Mouse (Mus musculus): ENCODE results near the gene Fxr1. TPM values are rescaled to one million over a fixed set of nuclear protein-coding genes. Genes with fewer than 3 reads are reported as not detected.

Gene Fxr1
- 462 and 491 TPM in 2 replicates for polyA plus RNA-seq (2011; ENCODE audit: insufficient read depth, insufficient read length, low read depth, missing spikeins)

- Histone ChIP-seq H3K9ac (ENCODE audit: low read depth, poor library complexity, severe bottlenecking) (peak within 1 kb of the TSS; percentile 100), H3K36me3 (ENCODE audit: control insufficient read depth, insufficient read depth, low read length, poor library complexity, severe bottlenecking) (peaks cover 6% of the 10 kb centered on the region; the same call in 1 of the 2 replicates), H3K4me1 (ENCODE audit: control insufficient read depth, insufficient read depth, low read length) (peaks cover 2% of the 10 kb centered on the region), H3K27me3 (ENCODE audit: control insufficient read depth, insufficient read depth, low read length, poor library complexity, severe bottlenecking) (no peaks in the 10 kb centered on the region), H3K4me3 (ENCODE audit: low read depth, low read length) (peak within 1 kb of the TSS; percentile 99), H3K9me3 (replicated peaks; ENCODE audit: control insufficient read depth, insufficient read depth, low read length, poor library complexity, severe bottlenecking) (no peaks in the 10 kb centered on the region; the same call in 1 of the 2 replicates), H3K27ac (ENCODE audit: insufficient read depth, low read length) (peak within 1 kb of the TSS; percentile 55)
- TF ChIP-seq EP300 (IDR thresholded peaks at IDR 0.05; ENCODE audit: insufficient read depth, low read depth, low read length), result no peak
- no peak for TF ChIP-seq CTCF (IDR thresholded peaks at IDR 0.05; ENCODE audit: low read depth, low read length)
- TF ChIP-seq POLR2A (IDR thresholded peaks at IDR 0.05; ENCODE audit: insufficient read depth, low read length), result peak; percentile 34
Measured at GRCm38 (mm10) chr3:34019540-34020381, at the start of gene Fxr1. Gene Fxr1, plus strand, starts transcription at chr3:34019943.

DNA sequence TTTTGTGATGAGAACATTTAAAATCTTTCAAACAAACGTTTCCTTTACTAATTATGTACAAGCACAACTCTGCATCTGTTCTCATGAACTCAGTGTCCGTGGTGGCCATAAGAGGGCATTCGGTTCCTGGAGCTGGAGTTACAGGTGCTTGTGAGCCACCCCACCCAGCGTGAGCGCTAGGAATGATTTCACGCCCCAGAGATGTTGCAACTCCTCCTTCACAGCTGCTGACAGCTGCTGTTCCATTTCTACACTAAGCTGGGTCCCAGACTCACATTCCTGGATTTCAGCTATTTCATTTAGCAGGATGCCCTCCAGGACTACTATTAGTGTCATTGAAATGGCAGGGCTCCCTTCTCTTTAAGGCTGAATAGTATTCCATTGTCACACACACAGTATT lies 40.3 kb upstream of the Fxr1 start:
- Histone ChIP-seq H3K4me3 (ENCODE audit: low read depth, low read length) (no peak overlapping the region), H3K27me3 (ENCODE audit: control insufficient read depth, insufficient read depth, low read length, poor library complexity, severe bottlenecking) (no peaks in the 10 kb centered on the region), H3K4me1 (ENCODE audit: control insufficient read depth, insufficient read depth, low read length) (no peaks in the 10 kb centered on the region), H3K27ac (ENCODE audit: insufficient read depth, low read length) (no peak overlapping the region), H3K9ac (ENCODE audit: low read depth, poor library complexity, severe bottlenecking) (no peak overlapping the region), H3K9me3 (replicated peaks; ENCODE audit: control insufficient read depth, insufficient read depth, low read length, poor library complexity, severe bottlenecking) (no peaks in the 10 kb centered on the region), H3K36me3 (ENCODE audit: control insufficient read depth, insufficient read depth, low read length, poor library complexity, severe bottlenecking) (no peaks in the 10 kb centered on the region)
- no peak for TF ChIP-seq CTCF (IDR thresholded peaks at IDR 0.05; ENCODE audit: low read depth, low read length)
- TF ChIP-seq POLR2A (IDR thresholded peaks at IDR 0.05; ENCODE audit: insufficient read depth, low read length), result no peak
- no peak for TF ChIP-seq EP300 (IDR thresholded peaks at IDR 0.05; ENCODE audit: insufficient read depth, low read depth, low read length)

DNA sequence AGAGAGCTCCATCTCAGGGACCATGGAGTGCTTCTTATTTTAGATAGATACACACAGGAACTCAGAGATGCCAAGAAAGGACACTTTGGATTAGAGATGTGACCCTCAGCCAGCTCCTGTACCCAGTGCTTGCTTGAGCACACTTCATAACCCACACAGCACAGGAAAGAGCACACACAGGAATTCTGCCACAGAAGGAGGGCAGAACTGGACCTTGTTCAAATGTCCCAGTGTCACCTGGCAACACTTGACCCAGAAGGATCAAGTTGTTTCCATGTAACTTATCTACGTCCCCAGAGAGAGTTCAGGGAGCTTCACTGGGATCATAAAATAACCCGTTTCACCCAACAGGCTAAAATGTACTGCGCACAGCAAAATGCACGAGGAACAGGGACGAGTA lies 37.0 kb upstream of the Fxr1 start:
- no peaks in the 10 kb centered on the region for H3K36me3 ChIP-seq (ENCODE audit: control insufficient read depth, insufficient read depth, low read length, poor library complexity, severe bottlenecking)
- no peaks in the 10 kb centered on the region for H3K27me3 ChIP-seq (ENCODE audit: control insufficient read depth, insufficient read depth, low read length, poor library complexity, severe bottlenecking)
- H3K27ac ChIP-seq (ENCODE audit: insufficient read depth, low read length), result no peak overlapping the region
- no peaks in the 10 kb centered on the region for H3K9me3 ChIP-seq (replicated peaks; ENCODE audit: control insufficient read depth, insufficient read depth, low read length, poor library complexity, severe bottlenecking)
- H3K9ac ChIP-seq (ENCODE audit: low read depth, poor library complexity, severe bottlenecking), result no peak overlapping the region
- H3K4me3 ChIP-seq (ENCODE audit: low read depth, low read length), result no peak overlapping the region
- no peaks in the 10 kb centered on the region for H3K4me1 ChIP-seq (ENCODE audit: control insufficient read depth, insufficient read depth, low read length)
- no peak for TF ChIP-seq CTCF (IDR thresholded peaks at IDR 0.05; ENCODE audit: low read depth, low read length)
- TF ChIP-seq EP300 (IDR thresholded peaks at IDR 0.05; ENCODE audit: insufficient read depth, low read depth, low read length), result no peak
- TF ChIP-seq POLR2A (IDR thresholded peaks at IDR 0.05; ENCODE audit: insufficient read depth, low read length), result no peak

DNA sequence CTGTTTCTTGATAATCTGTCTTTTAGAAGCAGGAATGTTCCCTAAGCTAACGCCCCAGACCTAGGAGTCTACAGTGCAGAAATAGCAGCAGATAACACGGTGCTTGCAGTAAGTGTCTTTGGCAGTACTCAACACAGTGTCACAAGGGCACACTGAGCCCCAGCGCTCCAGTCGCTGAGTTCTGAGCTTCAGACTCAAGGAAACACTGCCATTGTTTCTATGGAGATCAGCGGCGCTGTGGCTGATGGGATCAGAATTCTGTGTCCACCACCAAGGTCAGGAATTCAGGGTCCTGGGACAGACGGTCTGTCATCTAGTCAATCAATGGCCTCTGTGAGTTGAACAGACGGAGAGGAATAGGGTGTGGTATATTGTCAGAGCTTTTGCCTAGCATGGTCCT lies 30.4 kb upstream of the Fxr1 start:
- Histone ChIP-seq H3K9ac (ENCODE audit: low read depth, poor library complexity, severe bottlenecking) (no peak overlapping the region), H3K36me3 (ENCODE audit: control insufficient read depth, insufficient read depth, low read length, poor library complexity, severe bottlenecking) (no peaks in the 10 kb centered on the region), H3K9me3 (replicated peaks; ENCODE audit: control insufficient read depth, insufficient read depth, low read length, poor library complexity, severe bottlenecking) (no peaks in the 10 kb centered on the region), H3K27ac (ENCODE audit: insufficient read depth, low read length) (peak overlapping the region; percentile 45), H3K4me1 (ENCODE audit: control insufficient read depth, insufficient read depth, low read length) (peaks cover 3% of the 10 kb centered on the region), H3K4me3 (ENCODE audit: low read depth, low read length) (0 out of 2 replicates have a peak overlapping the region, but pooled peaks have one; percentile 11), H3K27me3 (ENCODE audit: control insufficient read depth, insufficient read depth, low read length, poor library complexity, severe bottlenecking) (no peaks in the 10 kb centered on the region)
- TF ChIP-seq POLR2A (IDR thresholded peaks at IDR 0.05; ENCODE audit: insufficient read depth, low read length), result no peak
- TF ChIP-seq EP300 (IDR thresholded peaks at IDR 0.05; ENCODE audit: insufficient read depth, low read depth, low read length), result peak; percentile 89

DNA sequence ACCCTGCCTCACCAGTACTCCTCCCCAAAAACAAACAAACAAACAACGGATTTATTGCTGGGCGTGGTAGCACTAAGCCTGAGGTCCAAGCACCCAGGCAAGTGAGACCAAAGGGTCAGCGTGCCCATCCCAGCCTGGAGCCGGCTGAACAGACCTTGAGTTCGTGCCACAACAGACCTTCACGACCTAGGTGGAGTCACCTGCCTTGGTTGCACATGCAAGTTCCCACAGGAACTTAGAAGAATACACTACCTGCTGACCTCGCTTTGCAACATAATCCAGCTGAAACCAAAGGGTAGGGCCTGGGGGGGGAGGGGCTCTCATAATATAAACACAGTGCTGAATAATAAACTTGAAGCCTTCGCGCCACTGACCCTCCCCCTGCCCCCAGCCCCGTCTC lies 29.3 kb upstream of the Fxr1 start:
- Histone ChIP-seq H3K4me1 (ENCODE audit: control insufficient read depth, insufficient read depth, low read length) (peaks cover 3% of the 10 kb centered on the region), H3K27me3 (ENCODE audit: control insufficient read depth, insufficient read depth, low read length, poor library complexity, severe bottlenecking) (no peaks in the 10 kb centered on the region), H3K9me3 (replicated peaks; ENCODE audit: control insufficient read depth, insufficient read depth, low read length, poor library complexity, severe bottlenecking) (no peaks in the 10 kb centered on the region), H3K36me3 (ENCODE audit: control insufficient read depth, insufficient read depth, low read length, poor library complexity, severe bottlenecking) (no peaks in the 10 kb centered on the region), H3K27ac (ENCODE audit: insufficient read depth, low read length) (peak overlapping the region; percentile 17), H3K4me3 (ENCODE audit: low read depth, low read length) (peak overlapping the region; percentile 6), H3K9ac (ENCODE audit: low read depth, poor library complexity, severe bottlenecking) (peak overlapping the region; percentile 53; the same call in 1 of the 2 replicates)
- TF ChIP-seq CTCF (IDR thresholded peaks at IDR 0.05; ENCODE audit: low read depth, low read length), result no peak
- no peak for TF ChIP-seq POLR2A (IDR thresholded peaks at IDR 0.05; ENCODE audit: insufficient read depth, low read length)
- peak; percentile 93 for TF ChIP-seq EP300 (IDR thresholded peaks at IDR 0.05; ENCODE audit: insufficient read depth, low read depth, low read length)

DNA sequence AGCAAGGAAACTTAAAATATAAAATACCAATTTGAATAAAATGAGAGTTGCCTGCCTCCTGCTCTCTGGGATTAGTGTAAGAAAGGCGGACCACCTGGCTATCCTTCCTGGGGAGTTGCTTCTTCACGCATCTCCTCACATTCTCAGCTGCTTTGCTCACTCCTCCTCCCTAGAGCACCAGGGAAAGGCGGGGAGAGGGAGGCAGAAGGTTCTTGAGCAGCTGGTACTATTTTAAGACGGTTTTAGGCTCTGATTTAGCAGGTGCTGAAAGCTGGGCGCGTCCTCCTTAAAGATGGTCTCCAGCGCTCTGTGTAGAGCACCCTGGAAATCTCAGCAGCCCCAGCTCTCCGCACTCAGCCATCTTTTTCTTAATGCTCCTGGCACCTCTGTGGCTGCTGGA lies 28.8 kb upstream of the Fxr1 start:
- peak overlapping the region; percentile 87 for H3K27ac ChIP-seq (ENCODE audit: insufficient read depth, low read length)

More for the DNA sequence above, 28.8 kb upstream of the Fxr1 start:
- peak overlapping the region; percentile 53 for H3K9ac ChIP-seq (ENCODE audit: low read depth, poor library complexity, severe bottlenecking)
- no peaks in the 10 kb centered on the region for H3K9me3 ChIP-seq (replicated peaks; ENCODE audit: control insufficient read depth, insufficient read depth, low read length, poor library complexity, severe bottlenecking)
- H3K4me3 ChIP-seq (ENCODE audit: low read depth, low read length), result peak overlapping the region; percentile 20
- H3K4me1 ChIP-seq (ENCODE audit: control insufficient read depth, insufficient read depth, low read length), result peaks cover 3% of the 10 kb centered on the region
- TF ChIP-seq CTCF (IDR thresholded peaks at IDR 0.05; ENCODE audit: low read depth, low read length) (no peak), EP300 (IDR thresholded peaks at IDR 0.05; ENCODE audit: insufficient read depth, low read depth, low read length) (peak; percentile 68; the same call in 1 of the 2 replicates)
- no peaks in the 10 kb centered on the region for H3K36me3 ChIP-seq (ENCODE audit: control insufficient read depth, insufficient read depth, low read length, poor library complexity, severe bottlenecking)
- H3K27me3 ChIP-seq (ENCODE audit: control insufficient read depth, insufficient read depth, low read length, poor library complexity, severe bottlenecking), result no peaks in the 10 kb centered on the region
